Mouse (Mus musculus) right cerebral cortex, adult 18-20 months (tissue): ENCODE data around the gene Dnajc28.
A peak's percentile ranks its signal among the peaks of the same experiment; 100 is the strongest.

ENCODE experiments used
- DNase-seq: peaks from one replicate; pipeline ENCODE4 v3.0.0; 2022; ENCODE audit warnings: mixed read lengths

Gene Dnajc28

GRCm38 (mm10) chr16:91630584-91630983 is 11.8 kb upstream of the Dnajc28 start:
- DNase-seq: no peak

GRCm38 (mm10) chr16:91629749-91630148 is 10.9 kb upstream of the Dnajc28 start:
- no peak for DNase-seq

- no peak for DNase-seq
Measured at GRCm38 (mm10) chr16:91628673-91629072, 9.8 kb upstream of the Dnajc28 start.

GRCm38 (mm10) chr16:91627831-91628230 is 9.0 kb upstream of the Dnajc28 start:
- DNase-seq: peak; percentile 52

GRCm38 (mm10) chr16:91623074-91623473 is 4.2 kb upstream of the Dnajc28 start:
- no peak for DNase-seq

- DNase-seq: no peak
Measured at GRCm38 (mm10) chr16:91620991-91621390, 2.2 kb upstream of the Dnajc28 start.

GRCm38 (mm10) chr16:91620185-91620584 is 1.4 kb upstream of the Dnajc28 start:
- DNase-seq: no peak

- no peak for DNase-seq
Measured at GRCm38 (mm10) chr16:91614552-91614951, 4.3 kb downstream of the Dnajc28 start.

- DNase-seq: no peak
Measured at GRCm38 (mm10) chr16:91612525-91612924, 6.3 kb downstream of the Dnajc28 start.

- DNase-seq: no peak
Measured at GRCm38 (mm10) chr16:91611248-91611647, 7.6 kb downstream of the Dnajc28 start.

- no peak for DNase-seq
Measured at GRCm38 (mm10) chr16:91609501-91610245, 9.2 kb downstream of the Dnajc28 start.

- no peak for DNase-seq
Measured at GRCm38 (mm10) chr16:91606958-91607357, 11.9 kb downstream of the Dnajc28 start.

- no peak for DNase-seq
Measured at GRCm38 (mm10) chr16:91605156-91605555, 13.7 kb downstream of the Dnajc28 start.

GRCm38 (mm10) chr16:91601693-91602092 is 17.1 kb downstream of the Dnajc28 start:
- DNase-seq: no peak

- DNase-seq: no peak
Measured at GRCm38 (mm10) chr16:91601081-91601480, 17.7 kb downstream of the Dnajc28 start.

GRCm38 (mm10) chr16:91599242-91599641 is 19.6 kb downstream of the Dnajc28 start:
- no peak for DNase-seq

- DNase-seq: peak; percentile 99
Measured at GRCm38 (mm10) chr16:91597672-91598010, 21.2 kb downstream of the Dnajc28 start, which contains the start of gene Tmem50b. Tmem50b (minus strand) TSS chr16:91597800.

- peak; percentile 19 for DNase-seq
Measured at GRCm38 (mm10) chr16:91596779-91597671, 21.8 kb downstream of the Dnajc28 start.

- no peak for DNase-seq
Measured at GRCm38 (mm10) chr16:91596397-91596778, 22.4 kb downstream of the Dnajc28 start.

GRCm38 (mm10) chr16:91595076-91595475 is 23.8 kb downstream of the Dnajc28 start:
- no peak for DNase-seq

- no peak for DNase-seq
Measured at GRCm38 (mm10) chr16:91593262-91593661, 25.6 kb downstream of the Dnajc28 start.

GRCm38 (mm10) chr16:91592162-91592561 is 26.7 kb downstream of the Dnajc28 start:
- no peak for DNase-seq

- DNase-seq: no peak
Measured at GRCm38 (mm10) chr16:91588703-91589102, 30.1 kb downstream of the Dnajc28 start.
